Mouse (Mus musculus) lung, postnatal 0 days (tissue): ENCODE results near the gene Cenpm.

Experiments
- CTCF ChIP-seq: IDR thresholded peaks from 2 replicates; pipeline ENCODE4 v1.5.1; 2016; ENCODE audit warnings: antibody characterized with exemption, mild to moderate bottlenecking
- EP300 ChIP-seq: IDR thresholded peaks from 2 replicates; pipeline ENCODE4 v1.6.1; 2016; ENCODE audit warnings: antibody characterized with exemption, mild to moderate bottlenecking, control low read depth

GRCm38 (mm10) chr15:82292851-82293250 lies 48.3 kb upstream of the Cenpm start:
- TF ChIP-seq CTCF (no peak), EP300 (no peak)
